Mouse (Mus musculus) spleen, embryonic (tissue): ENCODE measurements around the gene Palmd.

ENCODE experiments used
- CTCF ChIA-PET: fragments of 350-600 bp; sonication (Branson Sonifier 250); formaldehyde crosslinking; loops from one replicate; lab custom pipeline; 2022; lab: Charles Lee

Palmd gene

GRCm38 (mm10) chr3:116892872-116893271, 75.9 kb downstream of the Palmd start:
- CTCF ChIA-PET, result no interaction called here

- CTCF ChIA-PET, result no interaction called here
These were observed 76.6 kb downstream of the Palmd start for GRCm38 (mm10) chr3:116892206-116892563.

GRCm38 (mm10) chr3:116891436-116892205, 77.2 kb downstream of the Palmd start:
- CTCF ChIA-PET, result no interaction called here

DNA sequence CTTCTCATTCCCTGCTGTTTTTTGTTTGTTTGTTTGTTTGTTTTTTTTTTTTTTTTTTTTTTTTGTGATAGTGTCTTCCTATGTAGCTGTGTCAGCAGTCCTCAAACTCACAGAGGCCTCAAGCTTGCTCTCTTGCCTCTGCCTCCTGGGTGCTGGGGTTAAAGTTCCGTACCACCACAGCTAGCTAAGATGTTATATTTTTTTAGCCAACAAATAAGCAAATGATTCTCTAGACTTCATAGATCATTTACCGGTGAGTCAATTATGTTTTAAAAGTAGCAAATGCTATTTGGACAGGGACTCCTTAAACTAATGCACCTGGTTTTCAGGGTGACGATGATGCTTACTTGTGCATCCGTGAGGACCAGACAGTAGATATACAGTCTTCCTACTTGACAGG, 78.2 kb downstream of the Palmd start:
- CTCF ChIA-PET, result interaction anchor here (0.6 kb wide), 1 partner anchor 75 kb away, joined by 3 read pairs; no protein-coding TSS in a partner anchor

GRCm38 (mm10) chr3:116889358-116889757, 79.4 kb downstream of the Palmd start:
- CTCF ChIA-PET, result no interaction called here

- CTCF ChIA-PET, result no interaction called here
These were observed 83.8 kb downstream of the Palmd start for GRCm38 (mm10) chr3:116884941-116885340.

DNA sequence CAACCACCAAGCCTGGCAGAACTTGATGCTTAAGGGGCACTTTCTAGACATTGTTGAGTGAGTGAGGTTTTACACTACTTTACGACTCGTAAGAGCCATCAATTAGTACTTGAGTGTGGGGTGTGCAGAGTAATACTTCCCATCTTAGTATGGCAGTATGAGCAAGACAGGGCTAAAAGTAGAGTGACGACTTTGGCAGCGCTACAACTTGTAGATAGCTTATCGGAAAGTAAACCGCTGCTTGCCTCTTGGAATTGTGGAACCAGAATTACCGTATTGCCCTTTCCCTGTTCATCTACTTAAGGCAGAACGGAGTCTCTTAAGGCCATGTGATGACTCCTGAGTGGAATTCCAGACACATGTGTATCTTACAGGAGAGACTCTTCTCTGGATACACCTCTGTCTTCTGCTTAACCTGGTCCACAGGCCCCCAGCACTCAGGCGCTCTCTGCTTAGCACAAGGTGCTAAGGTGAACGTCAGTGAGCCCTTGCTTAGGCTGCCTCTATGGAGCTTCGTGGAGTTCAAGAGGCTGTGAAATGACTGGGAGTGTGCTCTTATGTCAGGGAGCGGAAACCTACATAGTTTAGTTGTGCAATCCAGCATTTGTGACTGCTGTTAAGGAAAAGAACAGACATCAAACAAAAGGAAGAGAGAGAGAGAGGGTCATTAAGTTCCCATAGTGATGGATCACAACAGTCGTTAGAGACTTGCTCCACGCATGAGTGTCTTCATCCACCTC, 86.4 kb downstream of the Palmd start:
- CTCF ChIA-PET, result no interaction called here

DNA sequence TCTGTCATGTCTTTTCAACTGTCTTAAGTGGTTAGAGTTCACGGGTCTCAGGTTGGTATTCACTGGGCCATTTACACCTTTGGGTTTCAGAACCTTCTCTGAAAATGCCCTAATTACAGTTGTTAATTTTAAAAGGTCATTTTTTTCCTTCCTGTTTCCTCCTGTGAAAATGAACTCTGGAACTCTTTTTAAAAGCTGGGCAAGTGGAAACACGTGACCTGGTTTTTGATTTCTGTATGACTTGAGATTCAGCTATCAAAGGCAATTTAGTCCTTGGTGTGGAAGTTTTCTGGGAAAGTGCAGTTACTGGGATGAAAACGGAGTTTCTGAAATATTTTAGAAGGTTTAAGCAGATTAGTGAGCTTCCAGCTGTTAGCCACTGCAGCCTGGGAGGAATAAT, 98.4 kb downstream of the Palmd start:
- CTCF ChIA-PET, result no interaction called here
